Mouse (Mus musculus) forebrain, embryonic 16.5 days (tissue): Measurements from ENCODE around the gene Plscr2. TPM values are rescaled to one million over a fixed set of nuclear protein-coding genes. Genes with fewer than 3 reads are reported as not detected.

Experiments used
- ATAC-seq: fragments of 200-750 bp; cut with Nextera tagmentation; 2 replicates; pipeline ENCODE4 v1.8.0; 2017; ENCODE audit warnings: mild to moderate bottlenecking, moderate library complexity
- H3K27ac ChIP-seq: fragments of 300-500 bp; sonication (generic); 2 replicates; pipeline ENCODE4 v1.5.1; 2014; ENCODE audit warnings: low read length, control low read depth
- H3K27me3 ChIP-seq: fragments of 300-500 bp; sonication (generic); replicated peaks from 2 replicates; pipeline ENCODE4 v1.6.1; 2014; ENCODE audit warnings: low read length; ENCODE audit not compliant: control insufficient read depth, insufficient read depth
- H3K36me3 ChIP-seq: fragments of 300-500 bp; sonication (generic); 2 replicates; pipeline ENCODE4 v1.6.1; 2014; ENCODE audit not compliant: control insufficient read depth, insufficient read depth
- H3K4me1 ChIP-seq: fragments of 300-500 bp; sonication (generic); replicated peaks from 2 replicates; pipeline ENCODE4 v1.6.1; 2014; ENCODE audit warnings: low read length; ENCODE audit not compliant: control insufficient read depth, insufficient read depth
- H3K4me2 ChIP-seq: fragments of 300-500 bp; sonication (generic); 2 replicates; pipeline ENCODE4 v1.6.1; 2014; ENCODE audit warnings: mild to moderate bottlenecking, low read length, control low read depth
- H3K4me3 ChIP-seq: fragments of 300-500 bp; sonication (generic); replicated peaks from 2 replicates; pipeline ENCODE4 v1.5.1; 2014; ENCODE audit warnings: mild to moderate bottlenecking, low read length, control low read depth
- H3K9ac ChIP-seq: fragments of 300-500 bp; sonication (generic); replicated peaks from 2 replicates; pipeline ENCODE4 v1.6.1; 2014; ENCODE audit warnings: low read depth, low read length, control low read depth
- H3K9me3 ChIP-seq: fragments of 300-500 bp; sonication (generic); 2 replicates; pipeline ENCODE4 v1.6.1; 2016; ENCODE audit warnings: low read length; ENCODE audit not compliant: control insufficient read depth
- WGBS: fragments of 180-500 bp; shearing (Covaris S2); extraction: QIAGEN DNeasy Blood & Tissue Kit; methylation state at CpG from one replicate; pipeline ENCODE4 v1.1.7; 2014; 5-methylcytosine and 5-hydroxymethylcytosine counted together
- polyA plus RNA-seq: library from polyadenylated mRNA; unstranded; fragments of >200 nt; fragmentation: Nextera tagmentation; extraction: Ambion mirVana; gene quantifications from 2 replicates; pipeline ENCODE4 v1.2.1, GENCODE M21; 2015

The Plscr2 gene
- polyA plus RNA-seq, 1 experiment from 2014 or later, result 0.98 TPM

DNA sequence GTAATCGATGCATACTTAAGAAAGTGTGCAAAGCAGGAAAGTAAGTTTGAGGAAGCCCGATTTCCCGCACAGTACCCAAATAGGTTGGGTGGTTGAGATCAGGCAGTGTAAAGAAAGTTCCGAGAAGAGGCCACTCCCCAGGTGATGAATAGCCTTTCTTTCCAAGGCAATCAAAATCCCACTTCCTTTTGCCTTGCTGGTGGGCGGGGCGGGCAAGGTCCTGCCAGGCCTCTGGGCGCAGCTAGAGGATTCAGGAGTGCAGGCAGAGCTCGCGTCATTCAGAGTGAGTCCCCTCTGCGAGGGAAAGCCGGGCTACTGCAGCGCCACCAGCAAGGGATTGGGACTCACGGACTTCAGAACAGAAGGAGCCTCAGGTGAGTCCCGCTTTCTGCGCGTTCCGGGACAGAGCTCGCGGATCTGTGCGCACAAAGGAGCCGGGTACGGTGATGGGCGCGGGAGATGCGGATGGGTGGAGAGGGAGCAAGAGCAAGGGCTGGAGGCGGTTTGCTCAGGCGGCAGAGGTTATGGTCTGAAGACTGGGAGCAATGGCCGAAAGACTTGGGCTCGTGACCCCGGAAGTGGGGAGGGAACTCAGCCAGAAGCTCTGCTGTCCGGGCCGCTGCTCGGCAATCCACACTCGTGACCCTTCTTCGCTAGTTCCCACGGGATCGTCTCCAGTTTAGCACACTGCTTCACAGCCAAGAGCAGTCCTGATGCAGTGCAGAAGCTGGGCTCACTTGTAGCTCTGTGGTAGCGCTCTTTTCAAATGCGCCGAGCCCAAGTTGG is 25.2 kb upstream of the Plscr2 start:
- under 1% methylated on average over 40 of the region's 40 CpGs for WGBS
- peaks cover 7% of the 10 kb centered on the region for H3K4me1 ChIP-seq
- no peaks in the 10 kb centered on the region for H3K27me3 ChIP-seq
- H3K9ac ChIP-seq, result peak overlapping the region; percentile 55
- H3K27ac ChIP-seq, result peak overlapping the region; percentile 33; the same call in 1 of the 2 replicates
- peak overlapping the region; percentile 53 for H3K4me3 ChIP-seq
- no peaks in the 10 kb centered on the region for H3K9me3 ChIP-seq
- H3K36me3 ChIP-seq, result no peaks in the 10 kb centered on the region
- peak overlapping the region; percentile 83 for H3K4me2 ChIP-seq
- peak; percentile 93 for ATAC-seq

DNA sequence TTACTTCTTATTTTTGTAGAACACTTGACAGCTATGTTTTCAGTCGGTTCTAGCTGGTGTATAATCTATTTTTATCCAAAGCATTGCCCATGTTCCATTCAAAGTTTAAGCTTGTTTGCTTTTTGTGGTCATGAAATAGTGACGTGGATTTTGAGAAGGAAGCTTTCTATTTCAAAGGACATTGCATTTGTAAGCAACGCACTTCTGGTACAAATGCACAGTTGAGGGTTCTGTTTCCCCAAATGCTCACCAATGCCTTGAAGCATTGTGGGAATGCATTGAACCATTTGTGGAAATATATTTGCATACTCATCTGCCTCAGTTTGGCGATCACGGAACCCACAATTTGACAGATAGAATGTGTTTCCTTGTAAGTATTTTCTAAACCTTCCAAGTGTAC is 22.7 kb upstream of the Plscr2 start:
- Histone ChIP-seq H3K9me3 (no peaks in the 10 kb centered on the region), H3K4me1 (peaks cover 7% of the 10 kb centered on the region), H3K36me3 (no peaks in the 10 kb centered on the region), H3K4me2 (no peak overlapping the region), H3K27me3 (no peaks in the 10 kb centered on the region), H3K9ac (no peak overlapping the region), H3K27ac (no peak overlapping the region), H3K4me3 (no peak overlapping the region)
- 73% methylated on average over 5 of the region's 5 CpGs for WGBS
- ATAC-seq, result no peak

DNA sequence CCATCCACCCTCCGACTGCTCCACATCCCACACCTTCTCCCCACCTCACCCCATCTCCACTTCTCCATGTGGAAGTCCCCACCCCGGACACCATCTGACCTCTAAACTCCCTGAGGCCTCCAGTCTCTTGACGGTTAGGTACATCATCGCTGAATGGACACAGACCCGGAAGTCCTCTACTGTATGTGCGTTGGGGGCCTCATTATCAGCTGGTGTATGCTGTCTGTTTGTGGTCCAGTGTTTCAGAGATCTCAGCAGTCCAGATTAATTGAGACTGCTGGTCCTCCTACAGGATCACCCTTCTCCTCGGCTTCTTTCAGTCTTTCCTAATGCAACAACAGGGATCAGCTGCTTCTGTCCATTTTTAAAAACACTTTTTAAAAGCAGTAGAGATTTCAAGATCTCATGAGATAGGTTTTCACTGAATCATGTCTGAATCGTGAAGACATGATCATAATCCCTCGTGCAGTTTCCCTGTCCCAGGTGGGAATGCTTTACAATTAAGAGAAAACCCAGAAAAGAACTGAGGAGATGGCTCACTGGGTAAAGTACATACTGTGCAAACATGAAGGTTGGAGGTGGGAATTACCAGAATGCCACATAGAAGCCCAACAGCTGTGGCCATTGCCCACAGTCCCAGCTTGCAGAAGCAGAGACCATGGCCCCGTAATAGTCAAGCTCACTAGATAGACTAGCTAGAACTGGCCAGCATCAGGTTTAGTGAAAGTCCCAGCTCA is 21.6 kb upstream of the Plscr2 start:
- no peaks in the 10 kb centered on the region for H3K36me3 ChIP-seq
- H3K27me3 ChIP-seq, result no peaks in the 10 kb centered on the region
- peaks cover 7% of the 10 kb centered on the region for H3K4me1 ChIP-seq
- no peaks in the 10 kb centered on the region for H3K9me3 ChIP-seq
- H3K9ac ChIP-seq, result no peak overlapping the region
- no peak overlapping the region for H3K4me2 ChIP-seq
- no peak overlapping the region for H3K4me3 ChIP-seq
- 96% methylated on average over 10 of the region's 10 CpGs for WGBS
- no peak overlapping the region for H3K27ac ChIP-seq
- no peak for ATAC-seq

DNA sequence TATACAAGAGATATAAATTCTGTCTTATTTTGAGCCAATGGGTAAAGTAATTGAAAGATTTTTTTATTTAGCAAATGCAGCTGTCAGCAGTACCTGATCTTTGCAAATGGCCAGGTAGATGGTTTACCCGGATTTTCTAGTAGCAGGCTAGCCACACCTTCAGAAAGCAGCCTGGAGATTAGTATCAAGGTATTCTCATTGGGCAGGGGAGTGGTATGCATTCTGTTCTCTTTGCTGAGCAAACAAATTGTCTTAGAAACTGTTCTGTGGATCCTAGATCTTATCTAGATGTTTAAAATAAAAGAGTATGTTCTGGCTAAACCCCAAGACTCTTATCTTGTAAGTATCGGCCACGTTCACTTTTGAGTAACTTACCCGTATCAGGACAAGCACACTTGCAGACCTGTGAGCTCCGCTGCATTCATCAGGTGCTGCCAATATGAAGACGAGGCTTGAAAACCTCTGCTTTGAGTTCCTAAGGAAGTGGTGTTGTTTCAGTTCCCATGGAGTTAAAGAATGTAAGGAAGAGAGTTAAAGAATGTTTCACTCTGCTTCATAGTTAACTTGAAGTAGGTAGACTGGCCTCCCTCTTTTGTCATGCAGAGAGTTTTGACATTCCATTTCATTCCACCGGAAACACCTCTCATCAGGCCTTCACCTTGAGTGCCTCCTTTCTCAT is 14.8 kb upstream of the Plscr2 start:
- H3K27ac ChIP-seq, result no peak overlapping the region
- 85% methylated on average over 7 of the region's 7 CpGs for WGBS
- no peaks in the 10 kb centered on the region for H3K27me3 ChIP-seq
- H3K9ac ChIP-seq, result no peak overlapping the region
- H3K4me2 ChIP-seq, result no peak overlapping the region
- no peaks in the 10 kb centered on the region for H3K36me3 ChIP-seq
- no peak for ATAC-seq
- no peaks in the 10 kb centered on the region for H3K9me3 ChIP-seq
- no peaks in the 10 kb centered on the region for H3K4me1 ChIP-seq
- no peak overlapping the region for H3K4me3 ChIP-seq

DNA sequence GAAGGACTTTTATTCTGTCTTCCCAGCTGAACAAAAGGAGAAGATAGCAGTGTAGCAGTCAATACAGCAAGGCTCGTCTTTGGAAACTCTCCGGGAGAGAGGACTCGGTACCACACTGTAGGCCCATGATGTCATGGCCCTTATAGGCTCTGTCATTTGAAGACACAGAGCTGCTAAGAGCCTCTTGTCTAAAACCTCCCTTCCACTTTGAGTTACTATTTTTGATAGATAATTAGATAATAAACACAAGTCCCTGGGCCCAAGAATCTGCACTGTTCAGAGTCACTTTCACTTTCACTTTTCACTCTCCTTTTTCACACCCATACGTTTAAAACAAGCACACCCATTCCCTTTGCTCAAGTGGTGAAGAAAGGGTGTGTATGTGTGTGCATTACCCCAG is 9.7 kb upstream of the Plscr2 start:
- no peaks in the 10 kb centered on the region for H3K27me3 ChIP-seq
- H3K4me1 ChIP-seq, result no peaks in the 10 kb centered on the region
- ATAC-seq, result no peak
- no peak overlapping the region for H3K27ac ChIP-seq
- no peak overlapping the region for H3K9ac ChIP-seq
- no peaks in the 10 kb centered on the region for H3K36me3 ChIP-seq
- H3K9me3 ChIP-seq, result no peaks in the 10 kb centered on the region
- WGBS, result 89% methylated on average over 4 of the region's 4 CpGs
- no peak overlapping the region for H3K4me3 ChIP-seq
- no peak overlapping the region for H3K4me2 ChIP-seq

DNA sequence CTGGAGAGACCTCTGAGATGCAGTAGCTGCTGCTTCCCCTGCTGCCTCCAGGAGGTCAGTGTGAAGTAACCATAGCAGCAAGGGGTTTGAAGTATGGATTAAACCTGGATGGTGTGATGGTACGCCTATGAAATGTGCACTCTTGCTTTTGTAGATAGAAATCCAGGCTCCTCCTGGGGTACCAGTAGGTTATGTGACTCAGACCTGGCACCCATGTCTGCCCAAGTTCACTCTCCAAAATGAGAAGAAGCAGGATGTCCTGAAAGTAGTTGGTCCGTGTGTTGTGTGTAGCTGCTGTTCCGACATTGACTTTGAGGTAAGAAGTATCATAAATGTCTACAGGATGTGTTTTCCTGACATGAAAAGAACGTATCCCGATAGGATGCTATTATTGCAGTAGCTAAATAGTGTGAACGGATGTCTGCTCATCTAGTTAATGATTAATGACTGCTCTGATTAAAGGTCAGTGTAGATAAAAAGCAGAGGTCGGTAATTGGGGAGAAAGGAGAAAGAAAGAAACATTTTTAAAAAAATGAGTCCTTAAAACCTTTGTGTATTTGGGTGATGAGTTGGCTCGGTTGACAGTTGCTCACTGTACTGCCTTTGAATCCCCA is 8.7 kb upstream of the Plscr2 start:
- H3K36me3 ChIP-seq, result no peaks in the 10 kb centered on the region
- H3K27me3 ChIP-seq, result no peaks in the 10 kb centered on the region
- ATAC-seq, result no peak
- 87% methylated on average over 8 of the region's 8 CpGs for WGBS
- no peaks in the 10 kb centered on the region for H3K4me1 ChIP-seq
- H3K9me3 ChIP-seq, result no peaks in the 10 kb centered on the region
- H3K4me2 ChIP-seq, result no peak overlapping the region
- no peak overlapping the region for H3K4me3 ChIP-seq
- H3K9ac ChIP-seq, result no peak overlapping the region
- H3K27ac ChIP-seq, result no peak overlapping the region

DNA sequence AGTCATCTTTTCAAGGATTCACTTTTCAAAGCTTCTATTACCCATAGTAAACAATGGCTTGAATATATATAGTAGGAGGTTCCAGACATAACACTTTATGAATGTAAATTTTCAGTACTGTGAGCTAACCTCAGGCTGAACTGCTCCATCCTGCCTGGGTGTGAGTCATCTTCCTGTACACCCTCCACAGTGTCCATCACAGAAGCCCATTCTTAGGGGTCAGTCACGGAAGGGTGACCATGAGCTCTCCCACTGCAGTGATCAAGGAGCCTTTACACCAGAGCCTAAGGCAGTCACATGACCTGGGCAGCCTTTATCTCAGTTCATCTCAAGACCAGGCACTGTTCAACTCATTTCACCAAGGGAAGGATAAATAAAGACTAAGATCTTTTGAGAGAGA is 7.7 kb upstream of the Plscr2 start:
- ATAC-seq, result no peak
- H3K9ac ChIP-seq, result no peak overlapping the region
- 97% methylated on average over 1 of the region's 1 CpGs for WGBS
- H3K4me1 ChIP-seq, result no peaks in the 10 kb centered on the region
- H3K4me2 ChIP-seq, result no peak overlapping the region
- no peaks in the 10 kb centered on the region for H3K36me3 ChIP-seq
- no peaks in the 10 kb centered on the region for H3K9me3 ChIP-seq
- H3K4me3 ChIP-seq, result no peak overlapping the region
- no peak overlapping the region for H3K27ac ChIP-seq
- H3K27me3 ChIP-seq, result no peaks in the 10 kb centered on the region

DNA sequence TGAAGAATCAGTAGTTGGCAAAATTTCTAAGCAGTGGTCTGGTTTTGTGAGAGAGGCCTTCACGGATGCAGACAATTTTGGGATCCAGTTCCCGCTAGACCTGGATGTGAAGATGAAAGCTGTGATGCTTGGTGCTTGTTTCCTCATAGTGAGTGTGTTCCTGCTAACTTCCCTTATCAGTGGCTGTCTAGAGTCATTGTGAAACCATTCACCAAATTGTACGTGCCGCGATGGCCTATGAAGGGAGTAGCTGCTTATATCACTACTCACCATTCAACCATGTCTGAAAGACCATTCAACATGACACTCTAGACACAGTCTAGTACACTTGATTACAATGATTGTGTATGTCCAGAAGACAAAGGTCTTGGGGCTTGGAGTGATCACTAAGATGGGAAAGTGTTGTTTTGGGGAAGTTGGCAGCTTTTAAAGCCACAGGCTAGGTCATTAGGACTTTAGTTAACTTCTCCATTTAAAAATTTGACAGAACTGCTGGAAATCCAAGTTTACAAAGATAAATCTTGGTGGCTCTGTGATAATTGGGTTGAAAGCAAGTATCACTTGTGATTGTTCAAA is 5.5 kb upstream of the Plscr2 start:
- Histone ChIP-seq H3K9ac (no peak overlapping the region), H3K4me2 (no peak overlapping the region), H3K4me3 (no peak overlapping the region), H3K27me3 (no peaks in the 10 kb centered on the region), H3K27ac (no peak overlapping the region), H3K9me3 (no peaks in the 10 kb centered on the region), H3K4me1 (no peaks in the 10 kb centered on the region), H3K36me3 (no peaks in the 10 kb centered on the region)
- no peak for ATAC-seq
- 96% methylated on average over 5 of the region's 5 CpGs for WGBS

DNA sequence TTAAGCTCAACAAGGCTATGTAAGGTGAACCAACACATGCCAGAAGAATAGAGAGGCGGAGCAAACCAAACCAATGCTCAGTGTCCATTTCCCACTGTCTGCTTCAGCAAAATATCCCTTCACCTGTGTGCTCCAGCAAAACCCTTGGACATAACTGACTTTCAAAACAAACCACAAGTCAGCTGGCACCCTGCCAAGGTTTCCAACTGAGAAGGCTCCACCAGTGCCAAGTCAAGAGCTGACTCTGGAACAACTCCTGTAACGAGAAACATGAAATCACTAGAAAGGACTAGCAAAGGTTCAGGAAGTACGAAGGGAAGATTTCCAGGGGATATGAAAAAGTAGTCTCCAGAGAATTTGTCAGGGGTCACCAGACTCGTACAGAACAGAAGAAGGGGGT is 4.5 kb upstream of the Plscr2 start:
- no peaks in the 10 kb centered on the region for H3K36me3 ChIP-seq
- ATAC-seq, result no peak
- H3K9ac ChIP-seq, result no peak overlapping the region
- WGBS, result 63% methylated on average over 4 of the region's 4 CpGs
- no peaks in the 10 kb centered on the region for H3K27me3 ChIP-seq
- H3K4me2 ChIP-seq, result no peak overlapping the region
- H3K4me3 ChIP-seq, result no peak overlapping the region
- no peak overlapping the region for H3K27ac ChIP-seq
- H3K4me1 ChIP-seq, result no peaks in the 10 kb centered on the region
- no peaks in the 10 kb centered on the region for H3K9me3 ChIP-seq
